Mouse (Mus musculus) stomach, postnatal 0 days (tissue): ENCODE data around the gene Celf2.

Experiments used
- CTCF ChIP-seq: IDR thresholded peaks from 2 replicates; pipeline ENCODE4 v1.5.1; 2016; ENCODE audit warnings: antibody characterized with exemption, low read depth, mild to moderate bottlenecking, moderate library complexity
- EP300 ChIP-seq: optimal IDR thresholded peaks from 2 replicates; pipeline ENCODE3; 2016; ENCODE audit warnings: antibody characterized with exemption

GRCm38 (mm10) chr2:7519473-7519872 lies 10.1 kb upstream of the Celf2 start:
- TF ChIP-seq EP300 (no peak), CTCF (no peak)
